Mouse (Mus musculus) heart, embryonic 12.5 days (tissue): ENCODE measurements around the gene Egf. TPM values are rescaled to one million over a fixed set of nuclear protein-coding genes. Genes with fewer than 3 reads are reported as not detected.
A peak's percentile ranks its signal among the peaks of the same experiment; 100 is the strongest.

ENCODE experiments used
- ATAC-seq: fragments of 200-750 bp; cut with Nextera tagmentation; 2 replicates; pipeline ENCODE4 v1.8.0; 2017; ENCODE audit warnings: moderate TSS enrichment, moderate library complexity; ENCODE audit not compliant: insufficient number of reproducible peaks, low FRiP score
- H3K27ac ChIP-seq: fragments of 300-500 bp; sonication (generic); 2 replicates; pipeline ENCODE4 v1.5.1; 2016; ENCODE audit warnings: mild to moderate bottlenecking, moderate library complexity; ENCODE audit not compliant: poor library complexity, severe bottlenecking
- H3K27me3 ChIP-seq: fragments of 300-500 bp; sonication (generic); replicated peaks from 2 replicates; pipeline ENCODE4 v1.6.1; 2016; ENCODE audit warnings: mild to moderate bottlenecking, moderate library complexity
- H3K36me3 ChIP-seq: fragments of 300-500 bp; sonication (generic); 2 replicates; pipeline ENCODE4 v1.6.1; 2016; ENCODE audit warnings: mild to moderate bottlenecking, moderate library complexity
- H3K4me1 ChIP-seq: fragments of 300-500 bp; sonication (generic); replicated peaks from 2 replicates; pipeline ENCODE4 v1.6.1; 2016; ENCODE audit warnings: mild to moderate bottlenecking
- H3K4me2 ChIP-seq: fragments of 300-500 bp; sonication (generic); 2 replicates; pipeline ENCODE4 v1.6.1; 2016; ENCODE audit warnings: mild to moderate bottlenecking, moderate library complexity
- H3K4me3 ChIP-seq: fragments of 300-500 bp; sonication (generic); 2 replicates; pipeline ENCODE4 v1.5.1; 2016; ENCODE audit warnings: mild to moderate bottlenecking
- H3K9ac ChIP-seq: fragments of 300-500 bp; sonication (generic); 2 replicates; pipeline ENCODE4 v1.6.1; 2016; ENCODE audit warnings: mild to moderate bottlenecking, moderate library complexity
- H3K9me3 ChIP-seq: fragments of 300-500 bp; sonication (generic); replicated peaks from 2 replicates; pipeline ENCODE4 v1.6.1; 2016; ENCODE audit warnings: mild to moderate bottlenecking, moderate library complexity
- WGBS: fragments of 180-500 bp; shearing (Covaris S2); methylation state at CpG from one replicate; pipeline ENCODE4 v1.1.7; 2016; 5-methylcytosine and 5-hydroxymethylcytosine counted together
- microRNA-seq: library from miRNA; unstranded; fragments of <30 nt; microRNA quantifications from one replicate; pipeline ENCODE4, GENCODE M21; 2017
- polyA plus RNA-seq: library from polyadenylated mRNA; unstranded; fragments of >200 nt; fragmentation: Nextera tagmentation; extraction: Ambion mirVana; gene quantifications from 2 replicates; pipeline ENCODE4 v1.2.1, GENCODE M21; 2016

Egf gene
- polyA plus RNA-seq, 1 experiment from 2014 or later = 1.7 TPM

- H3K4me2 ChIP-seq = no peak overlapping the region
- no peaks in the 10 kb centered on the region for H3K9me3 ChIP-seq
- no peak overlapping the region for H3K4me3 ChIP-seq
- no peak overlapping the region for H3K9ac ChIP-seq
- H3K27ac ChIP-seq = no peak overlapping the region
- H3K27me3 ChIP-seq = no peaks in the 10 kb centered on the region
- no peak for ATAC-seq
- peaks cover 6% of the 10 kb centered on the region; the same call in 1 of the 2 replicates for H3K36me3 ChIP-seq
- WGBS = 79% methylated on average over 11 of the region's 11 CpGs
- peaks cover 29% of the 10 kb centered on the region for H3K4me1 ChIP-seq
Observed at GRCm38 (mm10) chr3:129634260-129634901, 120.7 kb downstream of the Egf start.

DNA sequence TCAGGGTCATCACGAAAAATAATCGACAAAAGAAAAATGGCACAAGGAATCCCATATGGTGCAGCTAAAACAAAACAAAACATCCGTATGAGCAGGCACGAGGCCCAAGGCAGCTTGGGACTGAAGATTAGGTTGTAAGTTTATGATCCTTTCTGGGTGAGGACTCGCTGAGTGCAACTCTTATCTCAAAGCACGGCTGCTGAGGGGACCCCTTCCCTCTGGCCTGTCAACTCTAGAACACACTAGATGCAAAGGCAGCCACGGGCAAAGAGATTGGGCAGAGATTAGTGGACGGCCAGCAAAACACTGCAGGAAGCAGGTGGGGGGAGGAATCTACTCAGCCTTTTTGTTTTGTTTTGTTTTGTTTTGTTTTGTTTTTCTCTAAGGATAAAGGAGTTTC, 121.6 kb downstream of the Egf start:
- Histone ChIP-seq H3K4me3 (no peak overlapping the region), H3K27ac (peak overlapping the region; percentile 15; the same call in 1 of the 2 replicates), H3K9ac (no peak overlapping the region), H3K27me3 (no peaks in the 10 kb centered on the region), H3K4me1 (peaks cover 29% of the 10 kb centered on the region), H3K9me3 (no peaks in the 10 kb centered on the region), H3K36me3 (peaks cover 9% of the 10 kb centered on the region; the same call in 1 of the 2 replicates), H3K4me2 (no peak overlapping the region)
- ATAC-seq = no peak
- WGBS = 18% methylated on average over 8 of the region's 8 CpGs

GRCm38 (mm10) chr3:129631857-129632256, 123.3 kb downstream of the Egf start:
- WGBS = 61% methylated on average over 5 of the region's 5 CpGs
- Histone ChIP-seq H3K4me3 (no peak overlapping the region), H3K27ac (no peak overlapping the region), H3K27me3 (no peaks in the 10 kb centered on the region), H3K9ac (no peak overlapping the region), H3K9me3 (no peaks in the 10 kb centered on the region), H3K36me3 (peaks cover 19% of the 10 kb centered on the region; the same call in 1 of the 2 replicates), H3K4me2 (no peak overlapping the region), H3K4me1 (peaks cover 23% of the 10 kb centered on the region)
- ATAC-seq = no peak

GRCm38 (mm10) chr3:129631018-129631417, 124.1 kb downstream of the Egf start:
- H3K4me1 ChIP-seq = peaks cover 16% of the 10 kb centered on the region
- peaks cover 19% of the 10 kb centered on the region; the same call in 1 of the 2 replicates for H3K36me3 ChIP-seq
- no peaks in the 10 kb centered on the region for H3K27me3 ChIP-seq
- H3K4me2 ChIP-seq = no peak overlapping the region
- ATAC-seq = no peak
- no peak overlapping the region for H3K4me3 ChIP-seq
- H3K9me3 ChIP-seq = no peaks in the 10 kb centered on the region
- WGBS = 63% methylated on average over 1 of the region's 1 CpGs
- H3K27ac ChIP-seq = no peak overlapping the region
- H3K9ac ChIP-seq = no peak overlapping the region

Small RNA genes within 50 kb of the gene (microRNA-seq; reads per million reads assigned to microRNA genes)
- not detected for gene Gm24515

Other genes starting within 250 kb of the Egf start
- 18.5 and 20.2 TPM in 2 replicates for gene Elovl6, start 223.0 kb downstream of the Egf start, polyA plus RNA-seq
- gene Lrit3, start 48.7 kb upstream of the Egf start, polyA plus RNA-seq = not detected in 2 replicates
- 0.05 and 0.06 TPM in 2 replicates for gene Rrh, start 67.3 kb upstream of the Egf start, polyA plus RNA-seq
- 52.2 and 59.5 TPM in 2 replicates for gene Gar1, start 76.1 kb upstream of the Egf start, polyA plus RNA-seq
- 2.0 and 2.8 TPM in 2 replicates for gene Cfi, start 80.6 kb upstream of the Egf start, polyA plus RNA-seq
- gene Pla2g12a, start 123.3 kb upstream of the Egf start, polyA plus RNA-seq = 63.3 and 66.1 TPM in 2 replicates
- 74.8 and 83.4 TPM in 2 replicates for gene Casp6, start 146.1 kb upstream of the Egf start, polyA plus RNA-seq
- gene Mcub, start 214.9 kb upstream of the Egf start, polyA plus RNA-seq = 3.5 and 3.6 TPM in 2 replicates